Mouse (Mus musculus) R1 (cell line): ENCODE measurements around the gene Pigu.

Experiments used
- DNase-seq: peaks from one replicate; pipeline ENCODE4 v3.0.0-alpha.2; 2018; ENCODE audit warnings: low read depth, low spot score

Gene Pigu

DNA sequence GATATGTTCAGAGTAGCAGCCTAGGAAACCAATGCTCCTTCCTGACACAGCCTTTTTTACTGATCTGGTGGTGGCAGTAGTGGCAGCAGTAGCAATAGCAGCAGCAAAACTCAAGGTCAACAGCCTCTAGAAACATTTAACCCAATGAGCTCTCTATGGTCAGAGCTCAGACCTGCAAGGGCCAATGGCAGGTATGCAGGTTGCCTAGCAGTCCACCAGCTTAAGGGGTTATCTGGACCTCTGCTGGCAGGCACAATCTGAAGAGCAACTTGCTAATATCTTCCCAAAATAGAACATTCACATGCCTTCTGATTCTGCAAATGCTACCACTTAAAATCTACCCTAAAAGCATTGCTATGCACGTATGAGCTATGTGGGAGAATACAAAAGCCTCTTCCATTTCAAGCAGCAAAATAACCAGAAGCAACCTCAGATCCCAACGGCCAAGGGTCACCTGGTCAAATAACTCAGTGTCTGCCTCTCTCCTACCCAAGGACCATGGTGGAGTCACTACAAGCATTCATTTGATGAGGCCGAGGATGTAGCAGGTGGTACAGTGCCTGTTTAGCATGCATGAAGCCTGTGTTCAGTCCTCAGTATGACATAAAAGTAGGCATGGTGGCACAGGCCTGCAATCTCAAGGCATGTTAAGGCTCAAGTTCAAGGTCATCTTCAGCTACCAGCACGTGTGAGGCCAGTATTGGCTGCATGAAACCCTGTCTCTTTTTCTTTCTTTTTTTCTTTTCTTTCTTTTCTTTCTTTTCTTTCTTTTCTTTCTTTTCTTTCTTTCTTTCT is 69.6 kb downstream of the Pigu start:
- no peak for DNase-seq

DNA sequence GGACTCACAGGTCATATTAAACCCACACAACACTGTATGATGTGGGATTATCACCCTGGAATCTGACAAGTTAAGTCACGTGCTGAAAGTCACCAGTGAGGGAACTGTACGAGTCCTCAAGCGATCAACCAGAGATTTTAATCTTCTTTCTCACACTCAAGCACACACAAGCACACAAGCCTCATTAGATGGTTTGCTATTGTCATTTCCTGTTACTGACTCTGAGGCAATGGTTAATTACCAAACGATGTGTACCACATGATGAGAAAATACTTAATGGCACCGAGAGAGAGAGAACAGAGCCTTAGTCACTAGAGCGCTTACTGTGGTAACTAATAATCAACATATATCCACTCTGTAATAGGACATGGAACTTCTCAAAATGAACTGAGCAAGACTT is 71.5 kb downstream of the Pigu start:
- no peak for DNase-seq

DNA sequence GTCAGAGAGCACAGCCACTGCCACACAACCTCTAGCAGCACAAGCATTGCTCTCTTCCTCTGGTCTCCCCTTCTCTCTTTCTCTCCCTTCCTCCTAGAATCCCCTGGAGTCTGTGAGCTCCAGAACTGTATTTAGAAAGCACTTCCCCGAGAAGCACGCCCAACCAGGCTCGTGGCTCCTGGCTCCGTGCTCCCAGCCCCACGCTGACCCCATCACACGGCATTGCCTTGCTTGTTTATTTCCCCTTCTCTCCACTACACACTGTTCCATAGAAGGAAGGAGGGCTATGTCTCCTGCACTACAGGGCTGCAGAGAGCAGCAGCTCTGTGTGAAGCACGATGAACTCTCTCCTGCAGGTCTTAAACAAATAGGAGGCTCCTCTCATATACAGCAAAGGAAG is 72.6 kb downstream of the Pigu start:
- no peak for DNase-seq

DNA sequence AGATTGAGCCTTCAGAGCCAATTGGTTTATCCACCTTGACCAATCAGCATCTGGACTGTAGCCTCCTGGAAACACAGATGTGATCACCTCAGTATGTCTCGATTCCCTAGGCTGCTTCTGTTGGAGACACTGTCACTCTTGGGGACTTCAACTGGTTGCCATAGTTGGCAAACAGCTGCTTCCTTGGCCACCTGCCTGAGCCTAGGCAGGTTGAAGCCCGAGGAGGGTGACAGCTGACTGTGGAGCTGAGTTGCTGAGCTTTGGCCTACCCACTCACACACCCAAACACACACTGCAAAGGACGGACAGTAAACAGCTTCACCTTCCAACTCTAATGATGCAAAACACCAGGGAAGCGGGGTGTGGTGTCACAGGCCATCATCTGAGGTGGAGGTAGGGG is 73.4 kb downstream of the Pigu start:
- no peak for DNase-seq

DNA sequence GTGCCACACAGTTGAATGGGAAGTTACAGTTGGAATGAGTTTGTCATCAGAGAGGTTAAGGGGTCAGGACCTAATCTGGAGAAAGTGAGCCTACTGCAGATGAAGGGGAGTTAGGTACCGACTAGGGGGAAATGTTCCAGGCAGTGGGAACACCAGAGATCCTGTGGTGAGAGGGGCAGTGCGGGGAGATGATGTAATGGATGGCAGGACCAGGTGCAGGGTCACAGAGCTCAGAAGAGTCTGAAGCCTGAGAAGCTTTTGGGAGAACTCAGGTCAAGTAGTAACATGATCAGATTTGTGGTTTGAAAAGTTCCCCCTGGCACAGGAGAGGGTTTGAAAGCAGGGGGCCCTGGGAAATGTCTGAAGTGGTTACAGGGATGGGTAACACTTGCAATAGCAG is 77.1 kb downstream of the Pigu start:
- DNase-seq = no peak

DNA sequence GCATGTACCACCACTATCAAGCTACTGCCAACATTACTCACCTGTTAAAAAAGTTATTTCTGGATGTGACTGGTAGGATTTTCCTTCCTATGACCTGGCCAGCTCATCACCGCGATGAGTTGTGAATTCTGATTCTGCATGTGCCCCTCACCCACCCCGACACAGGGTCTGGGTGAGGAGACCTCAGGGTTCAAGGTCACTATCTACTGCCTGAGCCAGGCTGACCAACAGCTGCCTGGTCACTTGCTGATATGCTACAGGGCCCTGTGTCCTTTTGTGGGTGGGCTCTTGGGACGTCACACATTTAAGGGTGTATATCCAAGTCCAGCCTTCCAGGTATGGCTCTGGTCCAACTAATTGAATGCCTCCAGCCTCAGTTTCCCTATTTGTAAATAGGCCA is 78.1 kb downstream of the Pigu start:
- no peak for DNase-seq

DNA sequence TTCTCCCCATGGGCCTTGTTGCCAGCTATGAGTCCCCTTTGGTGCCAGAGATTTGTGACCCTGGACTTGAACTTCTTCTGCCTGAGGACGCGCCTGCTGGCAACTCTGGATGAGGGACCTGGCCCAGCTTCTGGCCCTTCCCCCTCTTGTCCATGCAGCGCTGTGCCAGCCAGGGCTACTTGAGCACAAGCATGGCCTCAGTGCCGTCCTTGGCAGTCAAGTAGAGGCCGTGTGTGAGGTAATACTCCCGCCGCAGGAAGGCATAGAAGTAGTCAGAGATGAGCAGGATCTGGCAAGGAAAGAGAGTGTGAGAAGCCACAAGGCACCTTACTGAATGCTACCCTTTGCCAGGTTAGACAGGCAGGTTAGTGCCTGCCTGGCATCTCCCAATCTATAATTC is 78.9 kb downstream of the Pigu start:
- DNase-seq = no peak

DNA sequence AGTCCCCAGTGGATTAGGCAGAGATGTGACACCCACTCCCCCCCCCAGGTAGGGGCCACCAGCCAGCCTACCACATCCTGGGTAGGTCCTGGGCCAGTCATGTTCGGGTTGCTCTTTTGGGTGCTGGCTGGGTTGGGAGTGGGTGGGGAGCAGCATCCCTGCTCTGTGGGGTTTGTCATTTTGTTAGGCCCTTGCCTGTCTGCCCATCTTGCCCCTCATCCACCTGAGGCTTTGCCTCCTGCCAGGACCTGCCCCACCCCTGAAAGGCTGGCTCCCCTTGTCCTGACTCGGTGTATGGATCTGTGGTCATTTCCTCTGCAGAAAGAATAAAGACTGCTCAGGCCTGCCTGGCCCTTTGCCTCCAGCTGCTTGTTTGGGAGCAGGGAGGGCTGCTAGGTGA is 79.5 kb downstream of the Pigu start:
- DNase-seq = no peak

DNA sequence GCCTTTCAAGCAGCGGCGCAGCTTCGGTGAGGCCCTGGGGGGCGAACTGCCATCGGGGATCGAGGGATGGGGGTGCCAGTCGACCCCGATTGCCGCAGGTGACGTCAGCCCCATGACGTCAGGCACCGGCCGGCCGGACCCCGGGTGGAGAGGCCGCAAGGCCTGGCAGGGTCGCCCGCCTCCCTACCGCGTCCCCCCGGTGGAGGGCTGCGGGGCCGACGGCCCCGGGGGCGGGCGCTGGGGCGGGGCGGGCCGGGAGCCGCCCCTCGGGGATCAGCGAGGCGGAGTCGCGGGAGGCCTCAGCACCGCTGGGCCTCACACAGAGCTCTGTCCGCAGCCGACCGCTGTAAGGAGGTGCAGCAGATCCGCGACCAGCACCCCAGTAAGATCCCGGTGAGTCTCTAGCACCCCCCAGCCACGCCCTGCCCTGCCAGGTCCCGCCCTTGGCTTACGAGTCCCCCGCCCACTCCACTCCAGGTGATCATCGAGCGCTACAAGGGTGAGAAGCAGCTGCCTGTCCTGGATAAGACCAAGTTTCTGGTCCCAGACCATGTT is 80.5 kb downstream of the Pigu start:
- peak; percentile 77 for DNase-seq

DNA sequence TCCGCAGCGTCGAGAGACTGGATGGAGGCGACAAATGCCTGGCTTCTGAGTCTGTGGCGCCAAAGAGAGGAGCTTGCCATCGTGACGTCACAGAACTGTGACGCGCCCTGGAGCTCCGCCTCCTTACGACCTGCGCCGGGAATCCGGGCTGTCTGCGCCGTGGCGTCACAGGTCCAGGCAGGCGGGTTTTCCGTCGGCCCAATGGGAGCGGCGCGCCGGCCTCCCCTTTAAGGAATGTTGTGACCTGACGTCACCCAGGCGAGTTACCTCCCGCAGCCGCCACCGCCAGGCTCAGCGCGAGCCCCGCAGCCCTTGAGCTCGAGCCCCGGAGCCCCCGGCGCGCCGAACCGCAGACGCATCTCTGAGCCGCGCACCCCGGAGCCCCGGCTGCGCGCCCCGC is 81.0 kb downstream of the Pigu start, which contains the start of gene Map1lc3a:
Map1lc3a (plus strand) TSS at position 103 of the 400 bp plus-strand sequence.
- DNase-seq = peak; percentile 97

DNA sequence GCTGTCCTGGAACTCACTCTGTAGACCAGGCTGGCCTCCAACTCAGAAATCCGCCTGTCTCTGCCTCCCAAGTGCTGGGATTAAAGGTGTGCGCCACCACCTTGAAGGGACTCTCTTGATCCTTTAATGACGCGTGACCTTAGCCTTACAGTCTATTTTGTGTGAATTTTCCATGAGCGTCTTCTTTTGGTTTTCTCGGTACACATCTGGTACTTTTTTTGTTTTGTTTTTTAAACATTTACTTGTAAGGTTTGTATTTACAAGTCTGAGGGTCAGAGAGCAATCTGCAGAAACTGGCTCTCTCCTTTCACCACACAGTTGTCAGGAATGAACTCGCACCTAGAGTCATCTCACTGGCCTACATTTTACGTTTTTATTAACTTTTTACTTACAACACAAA is 83.6 kb downstream of the Pigu start:
- DNase-seq = no peak

DNA sequence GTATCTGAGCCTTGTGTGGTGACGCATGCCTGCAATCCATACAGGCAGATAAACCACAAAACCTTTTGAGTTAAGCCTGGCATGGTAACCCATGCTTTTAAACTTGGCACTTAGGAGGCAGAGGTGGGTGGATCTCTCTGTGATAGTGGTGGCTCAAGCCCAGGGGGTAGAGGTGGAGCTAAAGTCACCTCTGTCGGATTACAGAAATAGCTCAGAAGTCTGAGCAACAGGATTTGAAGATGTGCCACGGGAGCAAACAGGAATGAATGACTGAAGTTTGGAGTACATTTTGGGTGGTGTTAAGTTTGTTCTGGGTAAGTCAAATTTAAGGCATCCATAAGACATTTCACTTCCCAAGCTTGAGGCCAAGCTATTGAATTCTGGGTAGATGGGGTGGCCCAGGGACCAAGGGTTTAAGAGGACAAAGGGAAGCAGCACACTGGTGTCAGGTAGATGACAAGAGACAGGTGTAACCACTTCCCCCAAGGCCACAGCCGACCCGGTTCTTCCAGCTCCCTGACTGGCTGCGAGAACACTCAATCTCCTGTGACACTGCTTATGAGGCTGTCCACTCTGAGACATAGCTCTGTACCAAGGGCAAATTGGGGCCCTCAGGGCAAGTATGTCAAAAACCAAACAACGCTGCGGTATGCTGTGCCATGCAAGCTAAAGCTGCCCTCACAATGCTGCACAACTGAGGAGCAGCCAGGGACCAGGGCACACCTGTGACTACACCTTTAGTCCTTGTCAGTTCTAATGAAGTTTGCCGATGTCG is 84.6 kb downstream of the Pigu start:
- DNase-seq = no peak

DNA sequence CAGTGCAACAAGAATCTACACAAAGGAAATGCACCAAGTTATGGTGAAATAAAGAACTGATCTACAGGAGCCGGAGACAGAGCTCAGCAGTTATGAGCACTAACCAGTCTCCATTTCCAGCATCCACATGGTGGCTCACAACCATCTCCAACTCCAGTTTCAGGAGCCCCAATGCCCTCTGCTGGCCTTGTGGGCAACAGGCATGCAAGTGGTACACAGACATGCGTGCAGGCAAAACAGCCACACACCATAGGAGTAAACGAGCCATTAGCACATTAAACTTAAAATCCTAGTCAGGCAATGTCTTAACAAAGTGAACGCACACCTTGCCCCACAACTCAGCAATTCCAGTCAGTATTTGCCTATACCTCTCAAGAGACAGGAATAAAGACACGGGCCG is 85.3 kb downstream of the Pigu start:
- peak; percentile 84 for DNase-seq

DNA sequence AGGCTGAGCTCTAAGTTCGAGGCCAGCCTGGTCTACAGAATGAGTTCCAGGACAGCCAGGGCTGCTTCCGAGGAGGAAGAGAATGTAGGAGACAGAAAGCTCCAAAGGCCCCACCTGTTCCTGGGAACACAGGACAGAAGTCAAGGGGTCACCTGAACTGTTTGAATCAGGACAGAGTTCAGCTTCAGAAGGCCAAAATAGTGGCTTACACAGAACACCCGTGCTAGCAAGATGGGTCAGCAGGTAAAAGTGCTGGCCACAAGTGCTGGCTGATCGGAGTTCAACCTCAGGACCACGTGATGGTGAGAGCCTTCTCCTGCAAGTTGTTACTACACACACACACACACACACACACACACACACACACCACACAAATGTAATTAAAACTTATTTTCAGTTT is 90.3 kb downstream of the Pigu start:
- no peak for DNase-seq

DNA sequence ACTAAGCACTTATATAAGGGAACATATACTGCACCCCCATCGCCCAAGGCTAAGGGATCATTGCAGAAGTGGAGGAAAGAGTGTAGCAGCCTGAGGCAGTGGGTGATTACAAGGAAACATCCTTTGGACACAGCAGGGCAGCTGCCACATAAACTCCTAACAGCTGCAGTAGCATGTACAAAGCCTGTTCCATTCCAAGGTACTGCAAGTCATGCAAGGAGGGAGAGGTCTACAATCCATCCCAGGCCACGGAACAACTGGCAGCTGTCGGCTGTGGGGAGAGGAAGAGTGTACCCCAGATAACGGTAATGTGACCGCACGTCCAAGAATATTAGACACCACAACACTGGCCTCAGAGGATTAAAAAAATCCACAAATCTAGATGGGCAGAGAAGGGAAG is 91.7 kb downstream of the Pigu start:
- DNase-seq = no peak

DNA sequence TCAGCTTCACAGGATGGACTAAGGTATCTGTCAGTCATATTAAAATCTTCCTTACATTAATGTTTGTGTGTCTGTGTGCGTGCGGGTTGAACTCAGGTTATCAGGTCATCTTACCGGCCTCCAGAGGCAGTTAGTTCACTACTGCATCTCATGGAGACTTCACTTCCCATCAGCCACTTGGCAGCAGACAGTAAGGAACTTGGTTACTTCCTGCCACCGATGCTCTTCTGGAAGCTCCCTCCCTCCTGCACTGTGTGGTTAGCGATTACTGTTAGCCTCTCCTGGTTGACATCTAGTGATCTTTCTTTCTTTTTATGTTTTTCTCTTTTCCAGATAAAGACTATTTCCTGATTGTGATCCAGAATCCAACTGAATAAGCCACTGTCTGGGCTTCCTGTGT is 107.6 kb downstream of the Pigu start:
- DNase-seq = no peak

DNA sequence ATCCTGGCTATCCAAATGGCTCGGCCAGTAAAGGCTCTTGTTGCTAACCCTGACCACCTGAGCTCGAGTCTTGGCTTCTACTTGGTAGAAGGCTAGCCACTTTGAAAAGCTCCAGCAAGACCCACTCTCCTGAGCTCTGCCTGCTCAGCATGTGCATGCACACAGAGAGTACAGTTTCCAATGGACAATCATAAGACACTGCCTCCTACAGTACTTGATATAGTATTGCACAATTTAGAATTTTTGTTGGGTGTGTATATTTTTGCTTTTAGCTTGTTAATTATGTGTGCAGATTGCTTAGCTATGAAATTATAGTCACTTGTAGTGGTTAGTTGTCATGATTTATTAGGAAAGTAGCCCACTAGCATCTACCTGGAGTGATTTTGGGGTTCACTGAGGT is 108.5 kb downstream of the Pigu start:
- DNase-seq = no peak

DNA sequence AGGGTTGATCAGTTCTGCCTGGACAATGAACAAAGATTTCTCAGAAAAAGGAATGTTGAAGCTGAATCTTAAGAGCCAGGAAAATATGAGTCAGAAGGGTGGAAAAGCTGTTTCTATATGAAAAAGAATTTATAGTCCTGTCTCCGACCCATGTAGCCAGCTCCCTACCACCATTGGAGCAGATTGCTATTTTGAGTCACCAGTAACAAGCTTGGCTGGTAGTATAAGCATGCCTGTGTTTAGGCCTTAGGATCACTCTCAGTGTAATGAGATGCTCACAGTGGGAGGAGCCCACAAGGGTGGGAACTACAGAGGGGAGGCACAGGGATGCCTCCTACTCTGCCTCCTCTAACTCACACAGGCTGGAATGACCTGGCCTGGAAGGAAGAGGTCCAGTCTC is 109.0 kb downstream of the Pigu start:
- DNase-seq = no peak

DNA sequence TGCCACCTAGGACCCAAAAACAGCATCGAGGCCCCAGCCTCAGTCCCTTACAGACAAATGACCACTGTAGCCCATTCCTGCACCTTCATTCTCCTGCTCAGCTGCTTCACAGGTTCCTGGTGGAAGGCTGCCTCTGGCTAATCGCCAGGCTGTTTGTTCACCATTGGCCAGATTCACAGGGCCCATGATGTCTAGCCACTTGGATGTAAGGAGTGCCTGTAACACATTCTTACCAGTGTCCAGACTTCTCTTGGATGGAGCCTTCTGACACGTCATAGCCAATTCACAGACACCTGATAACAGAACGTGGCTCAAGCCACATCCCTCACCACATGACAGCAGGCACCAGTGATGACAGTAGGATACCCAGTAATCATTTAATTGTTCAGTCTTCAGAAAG is 111.0 kb downstream of the Pigu start:
- DNase-seq = no peak

DNA sequence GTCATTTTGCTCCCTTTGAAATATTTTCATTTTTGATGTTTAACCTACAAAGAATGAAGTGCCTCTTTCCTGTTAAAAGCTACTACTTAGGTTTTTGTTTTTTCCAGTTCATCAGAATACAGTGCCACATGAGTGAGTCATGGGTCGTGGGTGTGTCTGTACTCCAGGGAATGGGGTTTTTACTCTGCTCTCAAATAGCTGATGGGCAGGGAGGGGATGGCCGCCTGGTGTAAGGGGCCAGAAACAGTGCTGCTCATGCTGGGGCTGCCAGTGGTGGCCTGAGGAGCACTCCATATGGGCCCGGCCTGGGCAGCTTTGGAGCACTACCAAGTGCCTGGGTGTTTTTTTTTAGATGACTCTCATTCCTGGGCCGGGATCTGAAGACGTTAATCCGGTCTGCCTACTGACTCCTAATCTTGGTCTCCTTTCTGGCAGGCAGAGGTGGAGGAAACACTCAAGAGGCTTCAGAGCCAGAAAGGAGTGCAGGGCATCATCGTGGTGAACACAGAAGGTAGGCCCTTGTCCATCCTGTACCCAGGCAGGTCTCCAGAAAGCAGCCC is 114.9 kb downstream of the Pigu start:
- DNase-seq = no peak

DNA sequence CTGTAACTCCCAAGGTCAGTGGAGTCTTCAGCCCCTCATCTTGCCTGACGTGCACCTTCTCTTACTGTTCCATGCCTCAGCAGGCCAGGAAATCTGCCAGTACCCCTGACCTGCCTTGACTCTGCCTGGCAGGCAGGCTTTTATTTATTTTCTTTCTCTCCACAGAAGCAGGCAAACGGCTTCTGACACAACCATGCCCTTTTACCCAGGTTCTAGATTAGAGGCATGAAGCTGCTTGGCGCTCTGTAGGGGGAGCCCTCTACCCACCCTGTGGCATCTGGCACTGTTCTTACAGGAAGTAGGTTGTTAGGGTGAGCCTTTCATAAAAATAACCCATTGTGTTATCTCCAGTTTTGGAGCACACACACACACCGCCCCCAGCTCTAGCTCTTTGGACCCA is 116.3 kb downstream of the Pigu start:
- peak; percentile 23 for DNase-seq

DNA sequence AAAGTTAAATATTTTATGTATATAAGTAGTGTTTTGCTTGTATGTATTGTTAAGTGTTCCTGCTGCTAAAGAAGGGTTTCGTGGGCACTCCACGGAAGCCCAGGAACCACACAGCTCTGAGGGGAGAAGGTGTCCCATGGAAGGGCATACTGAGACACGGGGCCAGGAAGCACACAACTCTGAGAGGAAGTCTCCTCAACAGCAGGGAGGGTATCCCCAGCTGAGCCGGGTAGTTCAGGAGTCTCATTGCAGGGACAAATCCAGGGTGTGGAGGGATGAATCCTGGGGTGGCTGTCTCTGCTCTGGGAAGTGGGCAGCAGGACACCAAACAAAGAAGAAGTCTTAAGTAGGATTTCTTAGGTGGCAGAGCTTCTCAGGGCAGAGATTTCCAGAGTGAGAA is 120.0 kb downstream of the Pigu start:
- DNase-seq = peak; percentile 16
